Mouse (Mus musculus): Measurements from ENCODE around the gene Vmn2r34.
"Not testable (repeated sequence)": the region's sequence is repeated elsewhere in the genome, so short reads cannot be mapped to it uniquely, and the experiment has no call there.

The Vmn2r34 gene

DNA sequence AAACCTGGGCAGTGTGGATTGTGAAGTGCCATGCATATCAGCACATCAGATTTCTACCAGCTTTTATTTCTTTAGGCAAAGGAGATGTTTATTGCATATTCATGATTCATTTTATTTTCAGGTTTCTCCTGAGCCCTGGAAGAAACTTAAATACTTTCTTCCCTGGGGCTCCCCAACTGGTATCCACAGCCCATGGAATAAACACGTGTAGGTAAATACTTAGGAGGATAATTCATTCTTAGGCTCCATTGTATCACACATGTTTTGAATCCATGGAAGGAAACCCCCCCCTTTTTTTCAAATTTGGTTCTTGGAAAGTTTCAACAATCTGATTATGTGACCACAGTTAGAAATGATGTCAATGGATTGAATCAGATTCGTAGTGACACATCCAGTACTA, at the start of gene Vmn2r34:
Gene Vmn2r34, minus strand, starts transcription at position 101 of the 400 bp plus-strand sequence.
- DNase-seq (ENCODE audit: low spot score) = not testable (repeated sequence)

DNA sequence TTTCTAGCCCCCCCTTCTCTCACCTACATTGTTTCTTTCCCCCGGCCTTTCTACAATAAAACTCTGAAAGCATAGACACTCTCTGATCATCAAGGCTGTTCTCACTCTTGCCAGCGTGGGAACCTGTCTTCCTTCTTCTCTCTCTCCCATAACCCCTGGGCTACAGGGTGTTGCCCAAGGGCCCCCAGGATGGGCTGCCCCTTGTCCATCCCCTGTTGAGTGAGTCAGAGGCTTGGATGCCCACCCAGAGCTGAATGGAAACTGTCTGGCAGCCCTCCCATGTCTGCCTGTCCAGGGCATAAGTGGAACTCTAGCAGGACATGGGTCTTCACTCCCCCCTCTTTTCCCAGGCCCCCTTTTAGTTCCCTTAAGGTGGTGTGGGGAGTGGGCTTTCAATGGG, 15.3 kb downstream of the Vmn2r34 start:
- DNase-seq (ENCODE audit: low spot score) = not testable (repeated sequence)
